Mouse (Mus musculus) forebrain, embryonic 11.5 days (tissue): Measurements from ENCODE around the gene Pink1. TPM values are rescaled to one million over a fixed set of nuclear protein-coding genes. Genes with fewer than 3 reads are reported as not detected.
A peak's percentile ranks its signal among the peaks of the same experiment; 100 is the strongest.

Experiments used
- ATAC-seq: fragments of 200-750 bp; cut with Nextera tagmentation; replicated peaks from 2 replicates; pipeline ENCODE4 v1.8.0; 2017; ENCODE audit warnings: moderate TSS enrichment; ENCODE audit not compliant: low FRiP score
- DNase-seq: peaks from one replicate; pipeline ENCODE4 v3.0.0-alpha.2; 2017; ENCODE audit warnings: low spot score
- H3K27ac ChIP-seq: fragments of 300-500 bp; sonication (generic); 2 replicates; pipeline ENCODE4 v1.5.1; 2014; ENCODE audit warnings: low read depth, low read length
- H3K27me3 ChIP-seq: fragments of 300-500 bp; sonication (generic); 2 replicates; pipeline ENCODE4 v1.6.1; 2014; ENCODE audit warnings: mild to moderate bottlenecking, low read length, mixed read lengths; ENCODE audit not compliant: control insufficient read depth, insufficient read depth
- H3K36me3 ChIP-seq: fragments of 300-500 bp; sonication (generic); 2 replicates; pipeline ENCODE4 v1.6.1; 2014; ENCODE audit warnings: mild to moderate bottlenecking, low read length, moderate library complexity, mixed read lengths; ENCODE audit not compliant: control insufficient read depth, insufficient read depth
- H3K4me1 ChIP-seq: fragments of 300-500 bp; sonication (generic); replicated peaks from 2 replicates; pipeline ENCODE4 v1.6.1; 2014; ENCODE audit warnings: low read length, mixed read lengths; ENCODE audit not compliant: control insufficient read depth, insufficient read depth
- H3K4me2 ChIP-seq: fragments of 300-500 bp; sonication (generic); 2 replicates; pipeline ENCODE4 v1.6.1; 2014; ENCODE audit warnings: low read depth, mild to moderate bottlenecking, low read length, moderate library complexity, mixed read lengths; ENCODE audit not compliant: severe bottlenecking
- H3K4me3 ChIP-seq: fragments of 300-500 bp; sonication (generic); 2 replicates; pipeline ENCODE4 v1.5.1; 2014; ENCODE audit warnings: low read depth, low read length
- H3K9ac ChIP-seq: fragments of 300-500 bp; sonication (generic); 2 replicates; pipeline ENCODE4 v1.6.1; 2014; ENCODE audit warnings: low read length
- H3K9me3 ChIP-seq: fragments of 300-500 bp; sonication (generic); 2 replicates; pipeline ENCODE4 v1.6.1; 2016; ENCODE audit warnings: low read length, mixed read lengths; ENCODE audit not compliant: control insufficient read depth
- WGBS: fragments of 180-500 bp; shearing (Covaris S2); extraction: QIAGEN DNeasy Blood & Tissue Kit; methylation state at CpG from one replicate; pipeline ENCODE4 v1.1.7; 2014; 5-methylcytosine and 5-hydroxymethylcytosine counted together
- polyA plus RNA-seq: library from polyadenylated mRNA; unstranded; fragments of >200 nt; fragmentation: Nextera tagmentation; extraction: Ambion mirVana; gene quantifications from 2 replicates; pipeline ENCODE4 v1.2.1, GENCODE M21; 2014

Pink1 gene
- polyA plus RNA-seq, 1 experiment from 2014 or later: 21.5 TPM

- DNase-seq: no peak
- H3K36me3 ChIP-seq: no peaks in the 10 kb centered on the region
- H3K4me2 ChIP-seq: no peak overlapping the region
- no peaks in the 10 kb centered on the region for H3K27me3 ChIP-seq
- H3K9ac ChIP-seq: no peak overlapping the region
- H3K27ac ChIP-seq: no peak overlapping the region
- H3K4me1 ChIP-seq: peaks cover 8% of the 10 kb centered on the region
- no peaks in the 10 kb centered on the region for H3K9me3 ChIP-seq
- 90% methylated on average over 3 of the region's 3 CpGs for WGBS
- ATAC-seq: no peak
- H3K4me3 ChIP-seq: no peak overlapping the region
Measured at GRCm38 (mm10) chr4:138303011-138303410, 23.1 kb downstream of the Pink1 start.

DNA sequence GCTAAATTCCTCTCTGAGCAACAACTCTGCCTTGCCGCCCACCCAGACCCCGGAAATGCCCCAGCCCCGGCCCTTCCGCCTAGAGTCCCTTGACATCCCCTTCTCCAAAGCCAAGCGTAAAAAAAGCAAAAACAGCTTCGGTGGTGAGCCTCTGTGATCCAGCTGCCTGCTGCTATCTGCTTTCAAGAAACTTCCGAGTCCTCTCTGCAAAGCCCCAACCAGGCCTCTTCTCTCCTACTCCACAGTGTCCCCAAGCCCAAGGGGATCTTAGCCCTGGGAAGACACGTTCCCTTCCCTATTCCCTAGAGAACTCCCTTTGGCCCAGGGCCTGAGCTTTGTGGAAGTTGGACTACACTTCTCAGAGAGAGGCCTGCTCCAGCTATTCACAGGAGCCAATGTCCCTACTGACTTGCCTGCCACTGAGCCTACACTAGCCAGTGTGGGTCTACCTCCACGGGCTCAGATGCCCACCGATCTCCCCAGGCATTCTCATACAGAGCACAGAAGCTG, 24.8 kb downstream of the Pink1 start:
- Histone ChIP-seq H3K36me3 (no peaks in the 10 kb centered on the region), H3K4me3 (no peak overlapping the region), H3K4me2 (no peak overlapping the region), H3K27me3 (no peaks in the 10 kb centered on the region), H3K9ac (no peak overlapping the region), H3K9me3 (no peaks in the 10 kb centered on the region), H3K27ac (no peak overlapping the region), H3K4me1 (peaks cover 8% of the 10 kb centered on the region)
- DNase-seq (no peak), ATAC-seq (no peak)
- WGBS: 88% methylated on average over 10 of the region's 10 CpGs

GRCm38 (mm10) chr4:138293949-138294550, 32.1 kb downstream of the Pink1 start:
- no peak for DNase-seq
- WGBS: 77% methylated on average over 11 of the region's 14 CpGs
- Histone ChIP-seq H3K27ac (no peak overlapping the region), H3K4me2 (no peak overlapping the region), H3K36me3 (no peaks in the 10 kb centered on the region), H3K27me3 (no peaks in the 10 kb centered on the region), H3K4me1 (no peaks in the 10 kb centered on the region), H3K9me3 (no peaks in the 10 kb centered on the region), H3K4me3 (no peak overlapping the region), H3K9ac (no peak overlapping the region)
- ATAC-seq: no peak

DNA sequence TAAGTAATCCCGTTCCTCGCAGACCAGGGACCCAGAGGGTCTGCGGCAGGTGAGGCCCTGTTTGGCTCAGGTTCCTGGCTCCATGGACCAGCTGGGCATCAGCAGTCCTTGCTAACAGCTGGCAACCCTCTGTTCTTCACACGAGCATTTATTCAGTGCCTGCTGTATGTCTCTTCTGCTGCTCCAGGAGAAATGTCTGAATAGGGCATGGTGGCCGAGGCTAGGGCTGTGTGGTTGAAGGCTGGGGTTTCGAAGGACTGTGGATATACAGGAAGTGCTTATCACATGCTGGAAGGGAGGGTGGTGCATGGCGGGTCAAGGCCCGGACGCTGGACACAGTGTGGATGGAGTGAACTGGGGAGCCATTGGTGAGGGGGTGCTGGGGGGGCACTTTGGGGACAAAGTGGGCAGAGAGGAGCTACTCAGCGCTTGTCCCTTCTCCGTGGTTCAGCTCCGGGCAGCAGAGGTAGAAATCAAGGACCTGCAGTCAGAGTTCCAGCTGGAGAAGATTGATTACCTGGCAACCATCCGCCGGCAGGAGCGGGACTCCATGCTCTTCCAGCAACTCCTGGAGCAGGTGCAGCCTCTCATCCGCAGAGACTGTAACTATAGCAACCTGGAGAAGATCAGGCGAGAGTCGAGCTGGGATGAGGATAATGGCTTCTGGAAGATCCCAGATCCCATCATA, 32.7 kb downstream of the Pink1 start:
- no peak for DNase-seq

GRCm38 (mm10) chr4:138292028-138292427, 34.1 kb downstream of the Pink1 start:
- H3K9me3 ChIP-seq: no peaks in the 10 kb centered on the region
- no peak overlapping the region for H3K4me3 ChIP-seq
- H3K27me3 ChIP-seq: no peaks in the 10 kb centered on the region
- H3K4me2 ChIP-seq: no peak overlapping the region
- H3K36me3 ChIP-seq: no peaks in the 10 kb centered on the region
- ATAC-seq (no peak), DNase-seq (no peak)
- H3K9ac ChIP-seq: no peak overlapping the region
- H3K4me1 ChIP-seq: no peaks in the 10 kb centered on the region
- WGBS: 91% methylated on average over 13 of the region's 13 CpGs
- no peak overlapping the region for H3K27ac ChIP-seq

More for the DNA sequence above, 32.7 kb downstream of the Pink1 start:
- Histone ChIP-seq H3K27me3 (no peaks in the 10 kb centered on the region), H3K4me2 (no peak overlapping the region), H3K4me3 (no peak overlapping the region), H3K27ac (no peak overlapping the region), H3K9ac (no peak overlapping the region), H3K9me3 (no peaks in the 10 kb centered on the region), H3K36me3 (no peaks in the 10 kb centered on the region), H3K4me1 (no peaks in the 10 kb centered on the region)
- WGBS: 84% methylated on average over 18 of the region's 18 CpGs
- no peak for ATAC-seq

DNA sequence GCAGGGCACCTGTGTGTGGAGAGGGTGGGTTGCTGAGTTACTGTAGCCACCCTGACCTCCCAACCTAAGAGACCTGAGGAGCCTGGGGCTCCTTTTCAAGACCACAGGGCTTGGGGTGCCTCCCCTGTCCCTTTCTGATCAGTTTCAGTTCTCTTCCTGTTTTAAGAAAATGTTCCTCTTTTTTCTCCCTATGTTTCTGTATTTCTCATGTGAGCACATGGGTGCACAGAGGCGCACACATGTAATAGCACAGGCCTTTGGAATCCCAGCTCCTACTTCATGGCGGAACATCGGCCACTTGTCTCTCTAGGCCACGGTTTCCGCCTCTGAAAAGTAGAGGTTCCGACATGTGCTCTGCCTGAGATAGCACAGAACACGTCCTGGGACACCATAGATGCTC, 37.4 kb downstream of the Pink1 start:
- Histone ChIP-seq H3K9ac (no peak overlapping the region), H3K4me1 (no peaks in the 10 kb centered on the region), H3K36me3 (no peaks in the 10 kb centered on the region), H3K9me3 (no peaks in the 10 kb centered on the region), H3K4me2 (no peak overlapping the region), H3K4me3 (no peak overlapping the region), H3K27ac (no peak overlapping the region), H3K27me3 (no peaks in the 10 kb centered on the region)
- no peak for ATAC-seq
- no peak for DNase-seq
- 84% methylated on average over 7 of the region's 7 CpGs for WGBS

DNA sequence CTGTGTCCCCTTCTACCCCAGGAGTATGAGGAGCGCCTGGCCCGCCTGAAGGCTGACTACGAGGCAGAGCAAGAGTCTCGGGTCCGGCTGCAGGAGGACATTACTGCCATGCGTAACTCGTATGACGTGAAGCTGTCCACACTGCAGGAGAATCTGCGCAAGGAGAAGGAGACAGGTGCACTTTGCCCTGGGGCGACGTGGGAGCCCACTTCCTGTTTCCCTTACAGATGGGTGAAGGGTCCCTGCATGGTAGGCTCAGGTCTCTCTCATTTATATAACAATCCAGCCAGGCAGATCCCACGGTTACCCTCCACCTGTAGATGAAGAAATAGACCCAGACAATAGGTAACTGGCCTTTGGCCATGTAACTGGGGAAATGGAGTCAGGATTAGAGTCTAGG, 39.7 kb downstream of the Pink1 start:
- no peak for ATAC-seq
- H3K4me1 ChIP-seq: no peaks in the 10 kb centered on the region
- H3K36me3 ChIP-seq: no peaks in the 10 kb centered on the region
- H3K9ac ChIP-seq: no peak overlapping the region
- H3K4me2 ChIP-seq: no peak overlapping the region
- DNase-seq: no peak
- 89% methylated on average over 12 of the region's 12 CpGs for WGBS
- no peaks in the 10 kb centered on the region for H3K27me3 ChIP-seq
- no peaks in the 10 kb centered on the region for H3K9me3 ChIP-seq
- H3K4me3 ChIP-seq: no peak overlapping the region
- no peak overlapping the region for H3K27ac ChIP-seq

DNA sequence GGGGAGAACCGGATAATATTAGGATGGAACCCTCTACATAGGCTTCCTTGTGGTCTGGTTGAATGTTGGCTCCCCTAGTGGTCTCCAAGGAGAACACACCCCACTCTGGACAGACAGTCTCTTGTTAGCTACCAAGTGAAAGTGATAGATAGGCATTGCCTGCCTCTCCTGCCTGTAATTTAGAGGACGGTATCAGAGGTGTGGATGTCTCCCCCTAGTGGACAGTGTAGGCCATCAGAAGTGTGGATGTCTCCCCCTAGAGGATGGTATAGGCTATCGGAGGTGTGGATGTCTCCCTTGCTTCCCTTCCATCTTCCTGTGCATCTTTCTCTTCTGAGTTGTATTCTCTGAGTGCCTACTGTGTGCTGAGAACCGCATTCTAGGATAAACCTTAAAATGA, 43.3 kb downstream of the Pink1 start:
- Histone ChIP-seq H3K27ac (no peak overlapping the region), H3K4me1 (no peaks in the 10 kb centered on the region), H3K9me3 (no peaks in the 10 kb centered on the region), H3K27me3 (no peaks in the 10 kb centered on the region), H3K4me3 (no peak overlapping the region), H3K36me3 (no peaks in the 10 kb centered on the region), H3K9ac (no peak overlapping the region), H3K4me2 (no peak overlapping the region)
- WGBS: 19% methylated on average over 4 of the region's 4 CpGs
- peak; percentile 76 for DNase-seq
- ATAC-seq: no peak

DNA sequence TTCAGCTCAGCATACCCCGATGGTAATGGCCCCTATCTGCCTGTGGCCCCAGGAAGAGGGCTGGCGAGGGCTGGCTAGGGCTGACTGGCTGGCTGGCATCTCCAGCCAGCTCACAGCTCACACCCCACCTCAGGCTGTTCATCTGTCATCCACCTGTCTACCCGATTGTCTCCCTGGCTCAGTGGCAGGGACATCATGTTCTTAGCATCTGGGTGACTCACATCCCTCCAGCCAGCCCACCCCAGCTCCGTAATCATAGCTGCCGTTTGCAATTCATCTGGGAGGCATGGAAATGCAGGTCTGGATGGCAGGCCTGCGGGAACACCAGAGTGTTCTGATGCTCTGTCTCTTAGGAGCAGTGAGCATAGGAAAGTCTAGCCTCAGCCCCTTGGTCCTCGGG, 47.8 kb downstream of the Pink1 start:
- Histone ChIP-seq H3K4me3 (no peak overlapping the region), H3K9ac (no peak overlapping the region), H3K4me1 (no peaks in the 10 kb centered on the region), H3K36me3 (no peaks in the 10 kb centered on the region), H3K9me3 (no peaks in the 10 kb centered on the region), H3K27me3 (no peaks in the 10 kb centered on the region), H3K4me2 (no peak overlapping the region), H3K27ac (no peak overlapping the region)
- WGBS: 81% methylated on average over 7 of the region's 7 CpGs
- DNase-seq: no peak
- no peak for ATAC-seq
